ENCODE assay signal across 13 mouse cellular contexts in genomic region chr3:108997284-108997683, GRCm38 (mm10). TPM values are rescaled to one million over a fixed set of nuclear protein-coding genes. Genes with fewer than 3 reads are reported as not detected.
A peak's percentile ranks its signal among the peaks of the same experiment; 100 is the strongest.
DNase-seq lines count a peak whose midpoint lies in the region; ATAC-seq and TF ChIP-seq lines count a peak whose summit lies in the region.
"Had no signal": no experiment of that assay in that cellular context is flagged by ENCODE, and none has a peak within 500 bp of the region (broad histone marks: within the 10 kb centered on the region; RNA-seq: fewer than 3 reads in every experiment).

No protein-coding gene starts in this region.

- H3K4me3 ChIP-seq in thymus, adult 2 months (ENCODE audit: control insufficient read depth, insufficient read depth, low read length), result no peak overlapping the region
- peak overlapping the region; percentile 21 for H3K4me3 ChIP-seq in liver, postnatal 0 days (ENCODE audit: low read depth, low read length)
- no peak overlapping the region for H3K4me3 ChIP-seq in midbrain, embryonic 10.5 days
- no peak overlapping the region for H3K4me3 ChIP-seq in midbrain, postnatal 0 days (ENCODE audit: low read depth, low read length)

- H3K4me2 ChIP-seq in liver, postnatal 0 days (ENCODE audit: low read depth, low read length), result peak overlapping the region; percentile 61
- no peak overlapping the region for H3K4me2 ChIP-seq in midbrain, postnatal 0 days (ENCODE audit: low read depth, low read length, poor library complexity, severe bottlenecking)

- 8% methylated on average over 11 of the region's 11 CpGs for WGBS in thymus, adult 2 months
- WGBS in liver, postnatal 0 days (ENCODE audit: insufficient replicate concordance), result 28% methylated on average over 11 of the region's 11 CpGs
- 84% methylated on average over 11 of the region's 11 CpGs for WGBS in midbrain, embryonic 10.5 days
- WGBS in midbrain, postnatal 0 days, result 85% methylated on average over 11 of the region's 11 CpGs

- H3K4me1 ChIP-seq in thymus, adult 2 months (replicated peaks; ENCODE audit: control insufficient read depth, insufficient read depth, low read length), result peaks cover 7% of the 10 kb centered on the region
- peaks cover 3% of the 10 kb centered on the region; the same call in 1 of the 2 replicates for H3K4me1 ChIP-seq in liver, postnatal 0 days (ENCODE audit: insufficient read depth)
- no peaks in the 10 kb centered on the region for H3K4me1 ChIP-seq in midbrain, embryonic 10.5 days
- no peaks in the 10 kb centered on the region for H3K4me1 ChIP-seq in midbrain, postnatal 0 days (ENCODE audit: insufficient read depth, low read length)

- DNase-seq in thymus, adult 2 months, result peak; percentile 6
- DNase-seq in thymus, postnatal 10 days (ENCODE audit: low spot score in 2 of 2), result no peak
- DNase-seq in liver, postnatal 0 days, result peak; percentile 26
- no peak for DNase-seq in midbrain, embryonic 10.5 days (ENCODE audit: low spot score)
- no peak for DNase-seq in midbrain, postnatal 0 days (ENCODE audit: low spot score)
- no peak for DNase-seq in testis, postnatal 10 days (ENCODE audit: low spot score)
- DNase-seq: cerebellum, adult 11 months had no signal

- H3K36me3 ChIP-seq in thymus, adult 2 months (ENCODE audit: control insufficient read depth, insufficient read depth, low read length), result peaks cover 1% of the 10 kb centered on the region; the same call in 1 of the 2 replicates
- H3K36me3 ChIP-seq in liver, postnatal 0 days (replicated peaks; ENCODE audit: insufficient read depth, low read length), result no peaks in the 10 kb centered on the region
- H3K36me3 ChIP-seq in midbrain, embryonic 10.5 days, result peaks cover 21% of the 10 kb centered on the region
- H3K36me3 ChIP-seq in midbrain, postnatal 0 days (ENCODE audit: insufficient read depth, low read length), result peaks cover 16% of the 10 kb centered on the region; the same call in 1 of the 2 replicates

- no peak for TF ChIP-seq POLR2A in thymus, adult 2 months (IDR thresholded peaks at IDR 0.05; ENCODE audit: control insufficient read depth, extremely low read depth, insufficient read depth, low read length, poor library complexity)

- H3K27ac ChIP-seq in thymus, adult 2 months (ENCODE audit: control insufficient read depth, insufficient read depth, low read length), result no peak overlapping the region
- no peak overlapping the region for H3K27ac ChIP-seq in liver, postnatal 0 days (ENCODE audit: low read depth)
- no peak overlapping the region for H3K27ac ChIP-seq in midbrain, embryonic 10.5 days (replicated peaks)
- H3K27ac ChIP-seq in midbrain, postnatal 0 days (ENCODE audit: low read depth, low read length), result no peak overlapping the region
- H3K27ac ChIP-seq: stomach, postnatal 0 days had no signal

- no peaks in the 10 kb centered on the region for H3K9me3 ChIP-seq in liver, postnatal 0 days (ENCODE audit: low read length)
- H3K9me3 ChIP-seq in midbrain, embryonic 10.5 days (replicated peaks), result no peaks in the 10 kb centered on the region
- no peaks in the 10 kb centered on the region for H3K9me3 ChIP-seq in midbrain, postnatal 0 days (ENCODE audit: low read length)

- H3K27me3 ChIP-seq in thymus, adult 2 months (ENCODE audit: control insufficient read depth, insufficient read depth, low read length), result no peaks in the 10 kb centered on the region
- no peaks in the 10 kb centered on the region for H3K27me3 ChIP-seq in liver, postnatal 0 days (ENCODE audit: insufficient read depth, low read length)
- no peaks in the 10 kb centered on the region for H3K27me3 ChIP-seq in midbrain, embryonic 10.5 days (ENCODE audit: low read depth, poor library complexity, severe bottlenecking)
- no peaks in the 10 kb centered on the region for H3K27me3 ChIP-seq in midbrain, postnatal 0 days (ENCODE audit: insufficient read depth, low read length)
- H3K27me3 ChIP-seq: Patski had no signal

- peak; percentile 17; the same call in 1 of the 2 replicates for TF ChIP-seq EP300 in liver, postnatal 0 days (IDR thresholded peaks at IDR 0.05; ENCODE audit: low read depth)

- no peak overlapping the region for H3K9ac ChIP-seq in liver, postnatal 0 days (replicated peaks)
- no peak overlapping the region for H3K9ac ChIP-seq in midbrain, postnatal 0 days (replicated peaks; ENCODE audit: low read length, poor library complexity, severe bottlenecking)

- no peak for TF ChIP-seq CTCF in thymus, adult 2 months (IDR thresholded peaks at IDR 0.05; ENCODE audit: borderline replicate concordance, control insufficient read depth, extremely low read depth, insufficient read depth, low read length, poor library complexity)
- TF ChIP-seq CTCF in liver, postnatal 0 days (IDR thresholded peaks at IDR 0.05; ENCODE audit: low read depth), result no peak
- no peak for TF ChIP-seq CTCF in midbrain, postnatal 0 days (IDR thresholded peaks at IDR 0.05)

- ATAC-seq in granulocyte monocyte progenitor cell, adult 5-6 weeks (replicated peaks; ENCODE audit: poor library complexity, severe bottlenecking), result peak; percentile 88
- ATAC-seq in liver, postnatal 0 days, result peak; percentile 76
- no peak for ATAC-seq in midbrain, postnatal 0 days (ENCODE audit: low FRiP score)
- ATAC-seq: forebrain, embryonic 16.5 days; Patski had no signal

RNA-seq across cellular contexts. Expression of gene Fam102b, which starts 30.1 kb away (rescaled TPM):
- 6.2 and 6.5 TPM in 2 replicates for polyA plus RNA-seq in thymus, adult 2 months (2012; rRNA removed)
- 28.8 and 29.1 TPM in 2 replicates for total RNA-seq in granulocyte monocyte progenitor cell, adult 5-6 weeks (2014; fragmentation: Nextera tagmentation)
- total RNA-seq in granulocyte monocyte progenitor cell, adult 5-6 weeks (2017), result 32.2 and 33.7 TPM in 2 replicates
- 1.9 and 2.2 TPM in 2 replicates for polyA plus RNA-seq in liver, postnatal 0 days (2015; fragmentation: Nextera tagmentation; extraction: Ambion mirVana)
- polyA plus RNA-seq in midbrain, embryonic 10.5 days (2016; fragmentation: Nextera tagmentation; extraction: Ambion mirVana), result 4.2 and 5.3 TPM in 2 replicates
- total RNA-seq in midbrain, postnatal 0 days (2014; rRNA removed), result 84.1 and 100 TPM in 2 replicates
- 26.6 and 29.8 TPM in 2 replicates for polyA plus RNA-seq in midbrain, postnatal 0 days (2015; fragmentation: Nextera tagmentation; extraction: Ambion mirVana)

RNA-seq across cellular contexts. Expression of gene Gm9857, which starts 57.0 kb away (rescaled TPM):
- polyA plus RNA-seq in thymus, adult 2 months (2012; rRNA removed), result 2.4 and 3.1 TPM in 2 replicates
- not detected in 2 replicates for total RNA-seq in granulocyte monocyte progenitor cell, adult 5-6 weeks (2014; fragmentation: Nextera tagmentation)
- total RNA-seq in granulocyte monocyte progenitor cell, adult 5-6 weeks (2017), result not detected in 2 replicates
- not detected in 2 replicates for polyA plus RNA-seq in liver, postnatal 0 days (2015; fragmentation: Nextera tagmentation; extraction: Ambion mirVana)
- not detected in 2 replicates for polyA plus RNA-seq in midbrain, embryonic 10.5 days (2016; fragmentation: Nextera tagmentation; extraction: Ambion mirVana)
- not detected in 2 replicates for total RNA-seq in midbrain, postnatal 0 days (2014; rRNA removed)
- not detected in 2 replicates for polyA plus RNA-seq in midbrain, postnatal 0 days (2015; fragmentation: Nextera tagmentation; extraction: Ambion mirVana)
- total RNA-seq: layer of hippocampus, postnatal 14 days had no signal
- polyA plus RNA-seq: lung, embryonic 16.5 days; Patski; stomach, postnatal 0 days had no signal

RNA-seq across cellular contexts. Expression of gene Henmt1, which starts 57.6 kb away (rescaled TPM):
- polyA plus RNA-seq in thymus, adult 2 months (2012; rRNA removed), result 0.96 and 1.5 TPM in 2 replicates
- total RNA-seq in granulocyte monocyte progenitor cell, adult 5-6 weeks (2014; fragmentation: Nextera tagmentation), result not detected in 2 replicates
- not detected in 2 replicates for total RNA-seq in granulocyte monocyte progenitor cell, adult 5-6 weeks (2017)
- polyA plus RNA-seq in liver, postnatal 0 days (2015; fragmentation: Nextera tagmentation; extraction: Ambion mirVana), result not detected in 2 replicates
- polyA plus RNA-seq in midbrain, embryonic 10.5 days (2016; fragmentation: Nextera tagmentation; extraction: Ambion mirVana), result 0.62 and 0.67 TPM in 2 replicates
- 1.3 and 2.3 TPM in 2 replicates for total RNA-seq in midbrain, postnatal 0 days (2014; rRNA removed)
- 2.2 and 2.6 TPM in 2 replicates for polyA plus RNA-seq in midbrain, postnatal 0 days (2015; fragmentation: Nextera tagmentation; extraction: Ambion mirVana)

Comparison
In these comparisons a context has a peak if more than half of its experiments do, and no peak if none do; other contexts are left out.
1. DNase-seq: peak in thymus, adult 2 months (single experiment) and liver, postnatal 0 days (single experiment); none in thymus, postnatal 10 days (0 of 2), midbrain, embryonic 10.5 days (single experiment), midbrain, postnatal 0 days (single experiment) and testis, postnatal 10 days (single experiment).